Comparison of ENCODE assay signal across 13 mouse cellular contexts in the genomic region with DNA sequence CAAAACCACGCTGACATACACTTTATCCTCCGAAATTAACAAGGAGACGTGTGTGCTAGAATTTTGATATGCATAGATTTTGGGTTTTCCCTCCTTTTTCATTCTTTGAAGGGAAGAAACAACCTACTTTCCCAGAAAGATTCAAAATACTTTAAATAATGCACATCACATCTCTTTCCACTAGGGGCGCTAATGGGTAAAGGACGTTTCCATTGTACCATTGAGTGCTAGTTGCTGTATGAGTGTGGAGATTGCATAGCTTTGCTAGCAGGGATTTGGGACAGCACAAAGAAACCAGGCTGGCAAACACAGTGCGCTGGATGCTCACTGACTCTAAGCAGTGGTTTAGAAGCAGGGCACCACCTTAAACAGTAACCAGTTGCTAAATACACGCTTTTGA. TPM values are rescaled to one million over a fixed set of nuclear protein-coding genes. Genes with fewer than 3 reads are reported as not detected.
DNase-seq lines count a peak whose midpoint lies in the region; ATAC-seq lines count a peak whose summit lies in the region.
"Had no signal": no experiment of that assay in that cellular context is flagged by ENCODE, and none has a peak within 500 bp of the region (broad histone marks: within the 10 kb centered on the region; RNA-seq: fewer than 3 reads in every experiment).

No protein-coding gene starts in this region.

- H3K36me3 ChIP-seq in kidney, embryonic 15.5 days, result no peaks in the 10 kb centered on the region
- H3K36me3 ChIP-seq: hindbrain, embryonic 15.5 days had no signal

- H3K9me3 ChIP-seq in kidney, embryonic 15.5 days (replicated peaks), result no peaks in the 10 kb centered on the region
- H3K9me3 ChIP-seq: hindbrain, embryonic 15.5 days had no signal

- peak; percentile 5 for DNase-seq in kidney, adult 9 months
- DNase-seq in 416B (ENCODE audit: low read depth), result peak; percentile 15
- DNase-seq in right cerebral cortex, postnatal 4 days, result no peak
- no peak for DNase-seq in heart, postnatal 25 days (ENCODE audit: low spot score)
- DNase-seq: gastrocnemius, postnatal 14 days; lung, postnatal 14 days; spleen, adult 18-20 months; thymus, postnatal 25 days had no signal

- H3K9ac ChIP-seq in kidney, embryonic 15.5 days, result no peak overlapping the region
- H3K9ac ChIP-seq: hindbrain, embryonic 15.5 days had no signal

- H3K27ac ChIP-seq in kidney, embryonic 15.5 days, result no peak overlapping the region
- H3K27ac ChIP-seq: hindbrain, embryonic 15.5 days had no signal

- ATAC-seq in kidney, embryonic 15.5 days (replicated peaks; ENCODE audit: low FRiP score), result no peak
- peak; percentile 60 for ATAC-seq in CD4-positive, CD25-positive, alpha-beta regulatory T cell, adult 4 months
- peak; percentile 40; the same call in 1 of the 2 replicates for ATAC-seq in granulocyte monocyte progenitor cell, adult 5-6 weeks (replicated peaks; ENCODE audit: poor library complexity, severe bottlenecking)

- H3K27me3 ChIP-seq in kidney, embryonic 15.5 days, result no peaks in the 10 kb centered on the region
- H3K27me3 ChIP-seq: hindbrain, embryonic 15.5 days had no signal

- intact Hi-C loops in heart, postnatal 25 days (cut with DNase I), result no loop called here

- no peaks in the 10 kb centered on the region for H3K4me1 ChIP-seq in kidney, embryonic 15.5 days
- H3K4me1 ChIP-seq: hindbrain, embryonic 15.5 days had no signal

- WGBS in kidney, embryonic 15.5 days, result 47% methylated on average over 7 of the region's 7 CpGs

- H3K4me2 ChIP-seq in kidney, embryonic 15.5 days, result no peak overlapping the region
- H3K4me2 ChIP-seq: hindbrain, embryonic 15.5 days had no signal

- H3K4me3 ChIP-seq in kidney, embryonic 15.5 days (replicated peaks), result no peak overlapping the region
- H3K4me3 ChIP-seq: hindbrain, embryonic 15.5 days had no signal

RNA-seq across cellular contexts. Expression of gene Gm14569, which starts 3.6 kb away (rescaled TPM):
- not detected in 2 replicates for polyA plus RNA-seq in kidney, embryonic 15.5 days (2015; fragmentation: Nextera tagmentation; extraction: Ambion mirVana)
- not detected for polyA plus RNA-seq in CD4-positive, CD25-positive, alpha-beta regulatory T cell, adult 4 months (2017; shearing (Covaris generic))
- total RNA-seq in granulocyte monocyte progenitor cell, adult 5-6 weeks (2014; fragmentation: Nextera tagmentation), result not detected in 2 replicates
- not detected in 2 replicates for total RNA-seq in granulocyte monocyte progenitor cell, adult 5-6 weeks (2017)
- not detected for total RNA-seq in heart, postnatal 25 days (2021)
- total RNA-seq: gastrocnemius, postnatal 14 days had no signal
- polyA plus RNA-seq: hindbrain, embryonic 15.5 days; neural tube, embryonic 14.5 days had no signal

Comparison
In these comparisons a context has a peak if more than half of its experiments do, and no peak if none do; other contexts are left out.
1. DNase-seq: peak in kidney, adult 9 months (single experiment) and 416B (single experiment); none in right cerebral cortex, postnatal 4 days (single experiment) and heart, postnatal 25 days (single experiment).